Mouse (Mus musculus) neural tube, embryonic 11.5 days (tissue): ENCODE data around the gene Tbc1d5. TPM values are rescaled to one million over a fixed set of nuclear protein-coding genes. Genes with fewer than 3 reads are reported as not detected.
A peak's percentile ranks its signal among the peaks of the same experiment; 100 is the strongest.

ENCODE experiments used
- ATAC-seq: fragments of 200-750 bp; cut with Nextera tagmentation; 2 replicates; pipeline ENCODE4 v1.8.0; 2017; ENCODE audit warnings: moderate number of reproducible peaks, mild to moderate bottlenecking, moderate TSS enrichment, moderate library complexity; ENCODE audit not compliant: insufficient read depth, low FRiP score, low TSS enrichment
- DNase-seq: peaks from one replicate; pipeline ENCODE4 v3.0.0-alpha.2; 2015; ENCODE audit warnings: low spot score
- H3K27ac ChIP-seq: fragments of 300-500 bp; sonication (generic); 2 replicates; pipeline ENCODE4 v1.5.1; 2014; ENCODE audit warnings: low read depth, mild to moderate bottlenecking, low read length
- H3K27me3 ChIP-seq: fragments of 300-500 bp; sonication (generic); 2 replicates; pipeline ENCODE4 v1.6.1; 2014; ENCODE audit warnings: mild to moderate bottlenecking, low read length, mixed read lengths; ENCODE audit not compliant: control insufficient read depth, insufficient read depth
- H3K36me3 ChIP-seq: fragments of 300-500 bp; sonication (generic); 2 replicates; pipeline ENCODE4 v1.6.1; 2014; ENCODE audit warnings: mild to moderate bottlenecking, low read length, moderate library complexity, mixed read lengths; ENCODE audit not compliant: control insufficient read depth, insufficient read depth
- H3K4me1 ChIP-seq: fragments of 300-500 bp; sonication (generic); 2 replicates; pipeline ENCODE4 v1.6.1; 2014; ENCODE audit warnings: low read length, mixed read lengths; ENCODE audit not compliant: control insufficient read depth, insufficient read depth
- H3K4me2 ChIP-seq: fragments of 300-500 bp; sonication (generic); 2 replicates; pipeline ENCODE4 v1.6.1; 2014; ENCODE audit warnings: low read depth, mild to moderate bottlenecking, moderate library complexity
- H3K4me3 ChIP-seq: fragments of 300-500 bp; sonication (generic); 2 replicates; pipeline ENCODE4 v1.5.1; 2014; ENCODE audit warnings: low read depth, low read length
- H3K9ac ChIP-seq: fragments of 300-500 bp; sonication (generic); 2 replicates; pipeline ENCODE4 v1.6.1; 2014; ENCODE audit warnings: mild to moderate bottlenecking, low read length
- H3K9me3 ChIP-seq: fragments of 300-500 bp; sonication (generic); 2 replicates; pipeline ENCODE4 v1.6.1; 2016; ENCODE audit warnings: low read length; ENCODE audit not compliant: control insufficient read depth
- WGBS: fragments of 180-500 bp; shearing (Covaris S2); extraction: QIAGEN DNeasy Blood & Tissue Kit; methylation state at CpG from one replicate; pipeline ENCODE4 v1.1.7; 2014; 5-methylcytosine and 5-hydroxymethylcytosine counted together
- polyA plus RNA-seq: library from polyadenylated mRNA; unstranded; fragments of >200 nt; fragmentation: Nextera tagmentation; extraction: Ambion mirVana; gene quantifications from 2 replicates; pipeline ENCODE4 v1.2.1, GENCODE M21; 2014

Tbc1d5 gene
- polyA plus RNA-seq, result 11.6 and 12.4 TPM in 2 replicates

DNA sequence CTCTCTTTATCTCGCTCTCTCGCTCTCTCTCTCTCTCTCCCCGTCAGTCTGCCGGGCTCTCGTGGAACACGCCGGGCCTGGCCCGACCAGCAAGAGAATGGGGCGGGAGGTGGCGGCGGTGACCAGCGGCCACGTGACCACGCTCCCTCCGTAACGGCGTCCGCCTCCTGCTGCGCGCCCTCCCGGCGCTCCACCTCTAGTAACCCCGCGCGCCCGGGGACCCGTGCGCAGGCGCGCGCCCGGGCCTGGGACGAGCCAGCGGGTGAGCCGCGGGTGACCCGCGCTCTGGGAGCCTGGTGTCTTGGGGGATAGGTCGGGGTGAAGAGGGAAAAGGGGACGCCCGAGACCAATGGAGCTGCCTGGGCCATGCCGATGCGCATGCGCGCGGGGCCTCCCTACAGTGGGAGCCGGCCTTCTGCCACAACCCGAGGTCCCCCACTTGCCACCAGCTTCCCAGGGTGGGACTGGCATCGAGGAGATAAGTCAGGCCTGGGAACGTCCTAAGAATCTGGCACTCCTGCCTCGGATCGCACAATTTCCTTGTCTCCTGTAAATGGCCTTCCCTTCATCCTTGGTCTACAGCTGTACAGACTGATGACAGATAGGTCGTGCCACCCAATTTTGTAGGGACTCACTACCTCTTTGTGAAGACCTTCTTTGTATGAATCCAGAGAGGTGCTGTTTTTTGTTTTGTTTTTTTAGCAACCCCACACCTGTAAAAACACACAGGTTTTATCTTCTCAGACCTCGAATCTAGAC lies at the start of gene Tbc1d5:
Gene Tbc1d5 (minus strand): TSS at position 158 of the 759 bp plus-strand sequence.
- Histone ChIP-seq H3K4me1 (no peaks in the 10 kb centered on the region; the same call in 1 of the 2 replicates), H3K4me3 (peak within 1 kb of the TSS; percentile 61), H3K27me3 (no peaks in the 10 kb centered on the region), H3K27ac (peak within 1 kb of the TSS; percentile 99), H3K36me3 (no peaks in the 10 kb centered on the region), H3K9me3 (no peaks in the 10 kb centered on the region), H3K4me2 (peak within 1 kb of the TSS; percentile 70), H3K9ac (peak within 1 kb of the TSS; percentile 84)
- ATAC-seq (peak; percentile 95), DNase-seq (peak; percentile 91)
- 1% methylated on average over 53 of the region's 54 CpGs for WGBS

DNA sequence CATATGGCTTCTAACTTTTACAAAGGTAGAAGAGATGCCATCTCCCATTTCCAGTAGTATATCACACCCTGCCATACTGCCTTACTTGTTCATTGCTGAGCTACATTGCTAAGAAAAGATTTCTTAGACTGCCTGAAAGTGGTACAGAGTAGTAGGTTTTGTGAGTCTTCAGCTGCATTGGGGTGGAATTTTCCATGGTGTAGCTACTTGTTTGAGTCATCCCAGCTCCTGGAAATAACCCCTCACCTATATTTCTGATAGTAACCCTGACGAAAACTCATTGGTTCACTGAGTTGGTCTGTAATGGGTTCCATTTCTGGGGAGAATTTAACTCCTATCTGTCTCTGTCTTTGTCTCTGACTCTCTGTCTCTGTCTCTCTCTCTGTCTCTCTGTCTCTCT lies 46.9 kb upstream of the Tbc1d5 start:
- Histone ChIP-seq H3K27me3 (no peaks in the 10 kb centered on the region), H3K9me3 (no peaks in the 10 kb centered on the region), H3K4me1 (no peaks in the 10 kb centered on the region), H3K36me3 (no peaks in the 10 kb centered on the region), H3K4me3 (no peak overlapping the region), H3K4me2 (no peak overlapping the region), H3K9ac (no peak overlapping the region), H3K27ac (no peak overlapping the region)
- ATAC-seq, result no peak
- DNase-seq, result no peak
- WGBS, result 89% methylated on average over 1 of the region's 1 CpGs

DNA sequence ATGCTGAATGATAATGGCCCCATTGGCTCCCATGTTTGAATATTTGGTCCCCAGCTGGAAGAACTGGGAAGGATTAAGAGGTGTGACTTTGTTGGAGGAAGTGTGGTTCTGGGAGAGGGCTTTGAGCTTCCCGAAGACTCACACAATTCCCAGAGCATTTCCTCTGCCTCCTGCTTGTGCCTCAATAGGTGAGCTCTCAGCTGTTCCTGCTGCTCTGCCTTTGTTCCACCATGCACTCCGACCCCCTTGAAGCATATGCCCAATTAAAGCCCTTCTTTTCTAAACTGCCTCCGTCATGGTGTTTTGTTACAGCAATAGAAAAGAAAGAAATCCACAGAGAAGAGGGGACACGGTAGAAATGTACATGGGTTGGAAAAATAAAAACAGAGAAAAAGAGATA lies 44.0 kb upstream of the Tbc1d5 start:
- Histone ChIP-seq H3K36me3 (no peaks in the 10 kb centered on the region), H3K4me3 (no peak overlapping the region), H3K4me1 (no peaks in the 10 kb centered on the region), H3K4me2 (no peak overlapping the region), H3K9me3 (no peaks in the 10 kb centered on the region), H3K9ac (no peak overlapping the region), H3K27me3 (no peaks in the 10 kb centered on the region), H3K27ac (no peak overlapping the region)
- DNase-seq, result no peak
- ATAC-seq, result peak; percentile 61; the same call in 1 of the 2 replicates
- 24% methylated on average over 4 of the region's 4 CpGs for WGBS

DNA sequence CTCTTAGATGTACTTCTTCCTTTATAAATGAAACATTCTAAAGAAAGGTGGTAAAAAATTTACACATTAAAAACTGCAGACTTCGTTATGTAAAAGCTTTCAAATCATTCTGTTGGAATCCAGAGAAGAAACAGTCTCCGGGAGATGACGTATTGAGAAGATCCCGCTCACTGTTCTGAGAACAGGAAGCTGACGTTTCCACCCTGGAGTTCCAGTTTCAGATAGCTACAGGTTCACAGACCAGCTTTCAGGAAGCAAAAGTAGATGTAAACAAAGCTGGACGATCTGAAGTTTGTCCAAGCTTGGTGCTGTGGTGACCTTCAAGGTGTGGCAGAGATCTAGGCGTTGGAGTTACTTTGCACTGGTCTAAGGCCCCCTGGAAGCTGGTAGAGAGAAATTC lies 41.9 kb upstream of the Tbc1d5 start:
- no peak overlapping the region for H3K4me3 ChIP-seq
- H3K9me3 ChIP-seq, result no peaks in the 10 kb centered on the region
- no peak overlapping the region for H3K27ac ChIP-seq
- H3K36me3 ChIP-seq, result no peaks in the 10 kb centered on the region
- H3K4me2 ChIP-seq, result no peak overlapping the region
- H3K4me1 ChIP-seq, result no peaks in the 10 kb centered on the region
- ATAC-seq (no peak), DNase-seq (no peak)
- WGBS, result 87% methylated on average over 7 of the region's 7 CpGs
- H3K9ac ChIP-seq, result no peak overlapping the region
- H3K27me3 ChIP-seq, result no peaks in the 10 kb centered on the region

DNA sequence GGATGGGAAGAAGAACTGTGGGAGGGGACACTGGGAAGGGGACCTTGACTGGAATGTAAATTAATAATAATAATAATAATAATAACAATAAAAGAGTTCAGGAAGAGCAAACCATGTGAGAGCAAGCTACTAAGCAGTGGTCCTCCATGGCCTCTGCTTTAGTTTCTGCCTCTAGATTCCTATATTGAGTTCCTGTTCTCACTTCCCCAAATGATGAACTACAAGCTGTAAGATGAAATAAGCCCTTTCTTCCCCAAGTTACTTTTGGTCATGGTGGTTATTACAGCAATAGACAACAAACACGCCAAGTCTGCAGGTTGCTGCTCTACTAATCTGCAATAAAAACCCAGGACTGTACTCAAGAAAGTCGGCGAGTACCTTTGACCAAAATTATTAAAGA lies 40.7 kb upstream of the Tbc1d5 start:
- Histone ChIP-seq H3K9ac (no peak overlapping the region), H3K4me1 (no peaks in the 10 kb centered on the region), H3K9me3 (no peaks in the 10 kb centered on the region), H3K27me3 (no peaks in the 10 kb centered on the region), H3K4me2 (no peak overlapping the region), H3K4me3 (no peak overlapping the region), H3K27ac (no peak overlapping the region), H3K36me3 (no peaks in the 10 kb centered on the region)
- ATAC-seq, result no peak
- 90% methylated on average over 3 of the region's 3 CpGs for WGBS
- DNase-seq, result no peak

DNA sequence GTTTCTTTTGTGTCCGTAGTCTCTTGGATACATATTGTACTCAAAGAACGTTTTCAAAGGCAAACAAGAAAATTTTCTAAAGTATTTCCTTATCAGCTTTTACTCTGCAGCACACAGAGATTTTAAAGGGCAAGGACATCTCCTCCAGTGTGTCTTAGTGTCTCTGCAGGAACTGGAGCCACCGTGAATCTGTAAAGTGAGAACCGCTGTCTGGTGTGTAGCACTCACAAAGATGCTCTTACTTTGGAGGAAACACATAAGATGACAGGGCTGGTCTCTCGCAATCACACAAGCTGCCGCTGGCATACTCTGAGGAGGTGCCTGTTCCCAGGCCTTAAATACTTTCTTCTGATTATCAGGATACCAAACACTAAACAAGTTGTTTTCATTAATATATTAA lies 37.3 kb upstream of the Tbc1d5 start:
- Histone ChIP-seq H3K4me1 (no peaks in the 10 kb centered on the region), H3K27me3 (no peaks in the 10 kb centered on the region), H3K4me2 (no peak overlapping the region), H3K9ac (no peak overlapping the region), H3K9me3 (no peaks in the 10 kb centered on the region), H3K36me3 (no peaks in the 10 kb centered on the region), H3K4me3 (no peak overlapping the region), H3K27ac (no peak overlapping the region)
- no peak for DNase-seq
- WGBS, result 97% methylated on average over 6 of the region's 6 CpGs
- no peak for ATAC-seq

DNA sequence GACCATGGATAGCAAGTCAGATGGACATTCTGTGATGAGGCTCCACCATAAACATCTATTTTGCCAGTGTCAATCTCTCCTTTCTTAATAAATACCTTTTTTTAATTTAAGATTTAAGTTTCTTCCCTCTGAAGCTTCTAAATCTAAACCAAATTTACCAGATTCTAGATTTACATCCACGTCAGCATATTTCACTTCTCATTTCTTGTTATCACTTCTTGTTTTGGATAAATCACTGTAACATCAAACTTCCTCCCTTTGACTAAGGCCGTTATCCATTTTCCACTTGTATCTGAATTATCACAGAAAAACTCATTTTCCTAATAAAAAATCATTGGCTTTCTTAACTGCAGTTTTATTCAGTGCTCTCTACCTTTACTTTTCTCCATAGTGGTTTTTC lies 30.4 kb upstream of the Tbc1d5 start:
- Histone ChIP-seq H3K4me2 (no peak overlapping the region), H3K9ac (no peak overlapping the region), H3K27me3 (no peaks in the 10 kb centered on the region), H3K36me3 (no peaks in the 10 kb centered on the region), H3K9me3 (no peaks in the 10 kb centered on the region), H3K27ac (no peak overlapping the region), H3K4me3 (no peak overlapping the region), H3K4me1 (no peaks in the 10 kb centered on the region)
- WGBS, result 85% methylated on average over 2 of the region's 2 CpGs
- ATAC-seq, result no peak
- DNase-seq, result no peak

DNA sequence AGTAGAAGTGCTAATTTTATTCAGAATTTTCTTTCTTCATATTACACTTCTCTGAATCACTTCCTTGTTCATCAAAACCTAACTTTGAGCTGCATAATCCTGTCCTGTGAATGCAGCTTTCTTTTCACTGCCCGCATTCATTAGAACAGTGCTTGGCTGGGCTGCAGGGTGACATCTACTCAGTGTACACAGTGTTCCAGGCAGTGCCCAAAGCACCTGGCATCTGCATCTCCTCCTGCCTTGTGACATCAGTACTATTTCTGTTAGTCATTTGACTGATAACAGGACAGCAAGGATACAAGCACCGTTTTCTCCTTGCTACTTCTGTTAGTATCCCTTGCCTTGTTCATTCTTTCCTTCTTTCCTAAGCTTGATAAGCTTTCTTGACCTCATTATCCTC lies 25.5 kb upstream of the Tbc1d5 start:
- ATAC-seq (no peak), DNase-seq (no peak)
- Histone ChIP-seq H3K9me3 (no peaks in the 10 kb centered on the region), H3K4me2 (no peak overlapping the region), H3K27ac (no peak overlapping the region), H3K4me1 (no peaks in the 10 kb centered on the region), H3K27me3 (no peaks in the 10 kb centered on the region), H3K4me3 (no peak overlapping the region), H3K9ac (no peak overlapping the region), H3K36me3 (no peaks in the 10 kb centered on the region)
- 93% methylated on average over 2 of the region's 2 CpGs for WGBS

DNA sequence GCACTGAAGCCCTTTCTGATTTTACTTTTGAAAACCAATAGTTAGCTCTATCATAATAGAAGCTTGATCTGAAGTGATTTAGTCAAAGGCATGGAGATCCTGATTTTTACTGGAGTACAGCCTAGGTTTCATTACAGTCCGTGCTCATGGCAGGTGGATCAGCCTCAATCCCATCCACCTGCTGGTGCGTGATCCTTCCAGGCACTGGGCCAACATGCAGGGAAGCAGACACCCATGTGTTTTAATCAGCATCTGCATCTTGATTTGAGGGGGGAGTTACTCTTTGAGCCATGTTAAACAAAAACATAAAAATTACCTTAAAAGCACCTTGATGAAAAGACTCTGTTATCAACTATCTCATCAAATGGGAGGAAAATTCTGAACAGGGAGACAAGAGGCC lies 16.4 kb upstream of the Tbc1d5 start:
- no peak for ATAC-seq
- H3K4me1 ChIP-seq, result no peaks in the 10 kb centered on the region
- H3K9me3 ChIP-seq, result no peaks in the 10 kb centered on the region
- no peak for DNase-seq
- no peak overlapping the region for H3K4me3 ChIP-seq
- no peak overlapping the region for H3K4me2 ChIP-seq
- no peaks in the 10 kb centered on the region for H3K36me3 ChIP-seq
- H3K27ac ChIP-seq, result no peak overlapping the region
- WGBS, result 90% methylated on average over 2 of the region's 2 CpGs
- no peak overlapping the region for H3K9ac ChIP-seq
- H3K27me3 ChIP-seq, result no peaks in the 10 kb centered on the region
